Mouse (Mus musculus) limb, embryonic 12.5 days (tissue): ENCODE data around the gene Gm11733. TPM values are rescaled to one million over a fixed set of nuclear protein-coding genes. Genes with fewer than 3 reads are reported as not detected.
"Not testable (repeated sequence)": the region's sequence is repeated elsewhere in the genome, so short reads cannot be mapped to it uniquely, and the experiment has no call there.

Experiments
- ATAC-seq: fragments of 200-750 bp; cut with Nextera tagmentation; 2 replicates; pipeline ENCODE4 v1.8.0; 2017; ENCODE audit warnings: low read depth, moderate TSS enrichment; ENCODE audit not compliant: insufficient number of reproducible peaks, insufficient read depth, low FRiP score, low TSS enrichment
- H3K27ac ChIP-seq: fragments of 300-500 bp; sonication (generic); 2 replicates; pipeline ENCODE4 v1.5.1; 2016; ENCODE audit warnings: mild to moderate bottlenecking, moderate library complexity
- H3K27me3 ChIP-seq: fragments of 300-500 bp; sonication (generic); 2 replicates; pipeline ENCODE4 v1.6.1; 2016; ENCODE audit warnings: mild to moderate bottlenecking, moderate library complexity
- H3K36me3 ChIP-seq: fragments of 300-500 bp; sonication (generic); 2 replicates; pipeline ENCODE4 v1.6.1; 2016; ENCODE audit warnings: mild to moderate bottlenecking, moderate library complexity
- H3K4me1 ChIP-seq: fragments of 300-500 bp; sonication (generic); replicated peaks from 2 replicates; pipeline ENCODE4 v1.6.1; 2016
- H3K4me2 ChIP-seq: fragments of 300-500 bp; sonication (generic); 2 replicates; pipeline ENCODE4 v1.6.1; 2016; ENCODE audit warnings: mild to moderate bottlenecking, moderate library complexity
- H3K4me3 ChIP-seq: fragments of 300-500 bp; sonication (generic); replicated peaks from 2 replicates; pipeline ENCODE4 v1.5.1; 2016; ENCODE audit warnings: mild to moderate bottlenecking
- H3K9ac ChIP-seq: fragments of 300-500 bp; sonication (generic); replicated peaks from 2 replicates; pipeline ENCODE4 v1.6.1; 2016; ENCODE audit warnings: mild to moderate bottlenecking, moderate library complexity
- H3K9me3 ChIP-seq: fragments of 300-500 bp; sonication (generic); 2 replicates; pipeline ENCODE4 v1.6.1; 2016; ENCODE audit warnings: mild to moderate bottlenecking, moderate library complexity
- WGBS: fragments of 180-500 bp; shearing (Covaris S2); methylation state at CpG from one replicate; pipeline ENCODE4 v1.1.7; 2016; 5-methylcytosine and 5-hydroxymethylcytosine counted together
- polyA plus RNA-seq: library from polyadenylated mRNA; unstranded; fragments of >200 nt; fragmentation: Nextera tagmentation; extraction: Ambion mirVana; gene quantifications from 2 replicates; pipeline ENCODE4 v1.2.1, GENCODE M21; 2016

The Gm11733 gene
- not detected in 2 replicates for polyA plus RNA-seq

- Histone ChIP-seq H3K4me1 (peaks cover 41% of the 10 kb centered on the region), H3K9me3 (0 out of 2 replicates have a peak, but pooled peaks cover 7% of the 10 kb centered on the region), H3K27ac (peak within 1 kb of the TSS; percentile 62), H3K4me2 (peak within 1 kb of the TSS; percentile 64), H3K27me3 (0 out of 2 replicates have a peak, but pooled peaks cover 5% of the 10 kb centered on the region), H3K36me3 (no peaks in the 10 kb centered on the region), H3K4me3 (0 out of 2 replicates have a peak within 1 kb of the TSS, but pooled peaks have one; percentile 6), H3K9ac (no peak within 1 kb of the TSS; the same call in 1 of the 2 replicates)
- no peak for ATAC-seq
- 40% methylated on average over 12 of the region's 12 CpGs for WGBS
Observed at GRCm38 (mm10) chr11:117484198-117484597, at the start of gene Gm11733. Gene Gm11733 (plus strand): TSS chr11:117484368.

- WGBS = 28% methylated on average over 22 of the region's 22 CpGs
- Histone ChIP-seq H3K27ac (no peak overlapping the region), H3K4me1 (peaks cover 31% of the 10 kb centered on the region), H3K36me3 (no peaks in the 10 kb centered on the region), H3K4me3 (no peak overlapping the region), H3K9me3 (peaks cover 7% of the 10 kb centered on the region; the same call in 1 of the 2 replicates), H3K4me2 (peak overlapping the region; percentile 33), H3K27me3 (peaks cover 64% of the 10 kb centered on the region), H3K9ac (0 out of 2 replicates have a peak overlapping the region, but pooled peaks have one; percentile 27)
- peak; percentile 43; the same call in 1 of the 2 replicates for ATAC-seq
Observed at GRCm38 (mm10) chr11:117436401-117437109, 47.6 kb upstream of the Gm11733 start.

- 44% methylated on average over 7 of the region's 7 CpGs for WGBS
- Histone ChIP-seq H3K4me1 (peaks cover 32% of the 10 kb centered on the region), H3K27ac (no peak overlapping the region), H3K4me2 (peak overlapping the region; percentile 33), H3K27me3 (peaks cover 66% of the 10 kb centered on the region), H3K9ac (no peak overlapping the region), H3K4me3 (no peak overlapping the region), H3K9me3 (peaks cover 7% of the 10 kb centered on the region; the same call in 1 of the 2 replicates), H3K36me3 (no peaks in the 10 kb centered on the region)
- no peak for ATAC-seq
Observed at GRCm38 (mm10) chr11:117437110-117437490, 47.1 kb upstream of the Gm11733 start.

- H3K4me3 ChIP-seq = no peak overlapping the region
- WGBS = 34% methylated on average over 6 of the region's 6 CpGs
- no peak overlapping the region for H3K9ac ChIP-seq
- H3K36me3 ChIP-seq = no peaks in the 10 kb centered on the region
- 0 out of 2 replicates have a peak, but pooled peaks cover 3% of the 10 kb centered on the region for H3K9me3 ChIP-seq
- H3K27me3 ChIP-seq = peaks cover 66% of the 10 kb centered on the region
- no peak for ATAC-seq
- peaks cover 32% of the 10 kb centered on the region for H3K4me1 ChIP-seq
- no peak overlapping the region for H3K4me2 ChIP-seq
- no peak overlapping the region for H3K27ac ChIP-seq
Observed at GRCm38 (mm10) chr11:117438363-117438762, 45.8 kb upstream of the Gm11733 start.

DNA sequence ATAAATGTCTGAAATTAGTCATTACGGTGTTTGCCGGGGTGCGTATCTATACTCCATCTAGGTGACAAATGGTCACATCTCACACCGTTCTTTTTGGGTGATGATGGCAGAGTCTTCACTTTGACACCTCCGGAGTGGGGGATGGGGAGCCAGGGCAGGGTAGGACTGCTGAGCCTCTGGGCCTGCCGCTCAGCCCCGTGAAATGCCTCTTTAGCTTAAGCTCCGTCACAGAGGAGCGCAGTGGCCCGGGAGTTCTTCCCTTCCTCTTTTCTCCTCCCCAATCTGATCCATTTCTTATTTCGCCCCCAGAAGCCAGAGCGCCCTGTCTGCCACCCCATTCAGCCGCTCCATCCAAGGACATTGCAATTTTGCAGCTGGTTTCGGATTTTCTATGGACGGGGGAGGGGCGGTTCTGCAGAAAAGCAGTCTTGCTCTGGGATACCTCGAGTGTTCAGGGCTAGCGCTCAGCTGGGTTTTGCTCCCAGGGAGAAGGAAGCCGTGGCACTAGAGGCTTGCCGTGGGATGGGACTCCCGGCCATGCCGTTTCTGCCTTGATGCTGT lies 43.2 kb upstream of the Gm11733 start:
- Histone ChIP-seq H3K4me2 (peak overlapping the region; percentile 52), H3K9ac (peak overlapping the region; percentile 31; the same call in 1 of the 2 replicates), H3K27me3 (peaks cover 58% of the 10 kb centered on the region), H3K9me3 (no peaks in the 10 kb centered on the region), H3K4me1 (peaks cover 37% of the 10 kb centered on the region), H3K36me3 (no peaks in the 10 kb centered on the region), H3K4me3 (peak overlapping the region; percentile 25), H3K27ac (no peak overlapping the region)
- ATAC-seq = no peak
- WGBS = 13% methylated on average over 22 of the region's 22 CpGs

GRCm38 (mm10) chr11:117444090-117444489 lies 40.1 kb upstream of the Gm11733 start:
- H3K27ac ChIP-seq = no peak overlapping the region
- 0 out of 2 replicates have a peak, but pooled peaks cover 4% of the 10 kb centered on the region for H3K9me3 ChIP-seq
- H3K4me3 ChIP-seq = no peak overlapping the region
- peaks cover 17% of the 10 kb centered on the region for H3K4me1 ChIP-seq
- no peak for ATAC-seq
- peaks cover 31% of the 10 kb centered on the region for H3K27me3 ChIP-seq
- H3K9ac ChIP-seq = no peak overlapping the region
- no peak overlapping the region for H3K4me2 ChIP-seq
- H3K36me3 ChIP-seq = no peaks in the 10 kb centered on the region
- WGBS = 88% methylated on average over 2 of the region's 2 CpGs

DNA sequence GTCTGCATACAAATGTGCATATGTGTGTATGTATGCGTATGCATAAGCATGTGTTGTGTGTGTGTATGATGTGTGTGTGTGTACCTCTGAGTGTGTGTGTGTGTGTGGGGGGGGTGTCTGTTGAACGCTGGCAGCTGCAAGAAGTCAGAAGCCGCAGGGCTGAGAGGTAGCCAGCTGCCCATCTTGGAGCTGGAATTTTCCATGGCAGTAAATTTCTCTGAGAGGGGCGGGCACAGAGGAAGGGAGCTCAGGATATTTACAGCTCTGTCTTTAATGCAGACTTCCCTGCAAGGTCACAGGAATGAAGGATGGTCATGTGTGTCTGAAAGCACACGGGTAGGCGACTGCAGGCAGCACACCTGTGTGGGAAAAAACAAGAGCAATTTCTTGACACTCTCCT lies 38.5 kb upstream of the Gm11733 start:
- Histone ChIP-seq H3K4me3 (no peak overlapping the region), H3K9me3 (0 out of 2 replicates have a peak, but pooled peaks cover 4% of the 10 kb centered on the region), H3K4me2 (no peak overlapping the region), H3K9ac (no peak overlapping the region), H3K27me3 (peaks cover 22% of the 10 kb centered on the region), H3K36me3 (no peaks in the 10 kb centered on the region), H3K27ac (no peak overlapping the region), H3K4me1 (peaks cover 16% of the 10 kb centered on the region)
- 30% methylated on average over 6 of the region's 6 CpGs for WGBS
- peak; percentile 22; the same call in 1 of the 2 replicates for ATAC-seq

GRCm38 (mm10) chr11:117454086-117454485 lies 30.1 kb upstream of the Gm11733 start:
- Histone ChIP-seq H3K27me3 (peaks cover 41% of the 10 kb centered on the region), H3K9me3 (no peaks in the 10 kb centered on the region), H3K4me3 (no peak overlapping the region), H3K4me1 (peaks cover 26% of the 10 kb centered on the region), H3K4me2 (peak overlapping the region; percentile 23; the same call in 1 of the 2 replicates), H3K9ac (no peak overlapping the region), H3K36me3 (no peaks in the 10 kb centered on the region), H3K27ac (peak overlapping the region; percentile 77; the same call in 1 of the 2 replicates)
- WGBS = 12% methylated on average over 10 of the region's 10 CpGs
- no peak for ATAC-seq

- Histone ChIP-seq H3K9me3 (no peaks in the 10 kb centered on the region), H3K9ac (no peak overlapping the region), H3K36me3 (no peaks in the 10 kb centered on the region), H3K27me3 (peaks cover 61% of the 10 kb centered on the region), H3K4me2 (no peak overlapping the region), H3K27ac (no peak overlapping the region), H3K4me3 (no peak overlapping the region), H3K4me1 (peaks cover 40% of the 10 kb centered on the region)
- WGBS = 2% methylated on average over 8 of the region's 8 CpGs
- ATAC-seq = no peak
Observed at GRCm38 (mm10) chr11:117459148-117459547, 25.0 kb upstream of the Gm11733 start.

DNA sequence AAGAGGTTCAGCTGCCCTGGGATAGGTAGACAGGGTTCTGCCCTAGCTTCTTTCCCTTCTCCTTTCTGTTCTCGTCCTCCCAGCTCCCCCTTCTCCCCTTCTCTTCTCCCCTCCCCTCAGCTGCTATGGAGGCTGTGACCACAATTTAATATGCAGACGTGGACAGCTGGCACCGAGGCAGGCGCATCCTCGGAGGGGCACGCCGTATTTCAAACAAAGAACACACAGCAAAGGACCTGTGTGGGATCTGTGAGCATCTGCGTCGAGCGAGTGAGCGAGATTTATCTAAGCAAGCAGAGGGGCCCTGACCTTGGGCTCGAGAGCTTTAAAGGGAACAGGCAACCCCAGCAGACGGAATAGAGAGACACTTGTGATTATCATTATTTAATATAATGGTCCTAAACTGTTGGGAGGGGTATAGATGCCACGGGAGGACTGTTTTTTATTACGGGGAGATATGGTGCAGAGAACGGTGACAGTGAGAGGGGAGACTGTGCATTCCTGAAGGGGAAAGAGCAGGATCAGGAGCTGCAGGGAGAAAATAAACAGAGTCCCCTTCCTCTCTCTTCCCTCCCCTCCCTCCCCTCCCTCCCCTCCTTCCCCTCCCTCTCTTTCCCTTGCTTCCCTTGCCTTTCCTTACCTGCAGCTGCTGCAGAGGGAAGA lies 21.8 kb upstream of the Gm11733 start:
- peak overlapping the region; percentile 37; the same call in 1 of the 2 replicates for H3K9ac ChIP-seq
- WGBS = 11% methylated on average over 16 of the region's 16 CpGs
- peaks cover 29% of the 10 kb centered on the region for H3K4me1 ChIP-seq
- H3K36me3 ChIP-seq = no peaks in the 10 kb centered on the region
- no peaks in the 10 kb centered on the region for H3K9me3 ChIP-seq
- no peak overlapping the region for H3K27ac ChIP-seq
- H3K27me3 ChIP-seq = peaks cover 66% of the 10 kb centered on the region
- no peak overlapping the region for H3K4me3 ChIP-seq
- ATAC-seq = no peak
- H3K4me2 ChIP-seq = peak overlapping the region; percentile 31; the same call in 1 of the 2 replicates

DNA sequence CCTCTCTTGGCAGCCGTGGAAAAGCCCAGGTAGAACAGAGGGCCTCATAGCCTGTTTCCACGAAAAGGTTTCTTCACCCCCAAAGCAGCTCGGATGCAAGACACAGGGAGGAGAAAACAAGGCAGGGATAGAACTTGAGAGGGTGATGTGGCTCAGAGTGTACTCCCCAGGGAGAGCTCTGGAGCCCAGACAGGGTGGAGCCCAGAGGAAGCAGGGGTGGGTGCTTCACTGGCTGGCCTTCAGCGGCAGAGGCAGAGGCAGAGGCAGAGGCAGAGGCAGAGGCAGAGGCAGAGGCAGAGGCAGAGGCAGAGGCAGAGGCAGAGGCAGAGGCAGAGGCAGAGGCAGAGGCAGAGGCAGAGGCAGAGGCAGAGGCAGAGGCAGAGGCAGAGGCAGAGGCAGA lies 20.8 kb upstream of the Gm11733 start:
- H3K27me3 ChIP-seq = peaks cover 58% of the 10 kb centered on the region
- H3K36me3 ChIP-seq, H3K9me3 ChIP-seq, H3K4me2 ChIP-seq, H3K27ac ChIP-seq, ATAC-seq, H3K4me3 ChIP-seq: not testable (repeated sequence)
- WGBS = 69% methylated on average over 4 of the region's 4 CpGs
- H3K9ac ChIP-seq = peak overlapping the region; percentile 37; the same call in 1 of the 2 replicates
- H3K4me1 ChIP-seq = peaks cover 34% of the 10 kb centered on the region
